Mouse (Mus musculus) ES-E14 (cell line): Measurements from ENCODE around the gene Pcx.

Experiments
- CHD2 ChIP-seq: IDR thresholded peaks from 2 replicates; pipeline ENCODE4 v1.6.1; 2014; ENCODE audit warnings: mild to moderate bottlenecking, low read depth, low read length, inconsistent platforms
- HCFC1 ChIP-seq: IDR thresholded peaks from 2 replicates; pipeline ENCODE4 v1.6.1; 2012; ENCODE audit warnings: low read length, inconsistent platforms, borderline replicate concordance; ENCODE audit not compliant: insufficient read depth
- ZNF384 ChIP-seq: IDR thresholded peaks from 2 replicates; pipeline ENCODE4 v1.6.1; 2012; ENCODE audit warnings: low read depth, low read length, inconsistent platforms

DNA sequence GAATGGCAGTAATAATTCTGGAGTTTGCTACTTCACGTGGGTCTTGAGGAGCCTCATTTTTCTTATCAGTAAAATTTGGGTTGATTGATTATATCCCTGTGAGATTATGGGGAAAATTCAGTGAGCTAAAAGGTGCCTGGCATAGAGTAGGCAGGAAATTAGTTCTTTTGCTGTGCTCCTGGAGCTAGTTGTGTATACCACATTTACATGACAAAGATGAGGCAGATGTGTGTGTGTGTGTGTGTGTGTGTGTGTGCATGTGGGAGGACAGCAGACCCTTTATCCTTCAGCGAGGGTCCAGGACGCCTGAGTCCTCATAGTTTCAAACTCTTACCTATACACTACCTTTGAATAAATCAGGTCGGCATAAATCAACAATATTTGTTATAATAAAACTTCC lies 61.8 kb downstream of the Pcx start:
- TF ChIP-seq HCFC1: no peak
- no peak for TF ChIP-seq CHD2
- TF ChIP-seq ZNF384: no peak
